Mouse (Mus musculus): ENCODE results near the gene Tspo. TPM values are rescaled to one million over a fixed set of nuclear protein-coding genes. Genes with fewer than 3 reads are reported as not detected.

Tspo gene
- total RNA-seq, 1 experiment from 2014 or later = 451 TPM

Small RNAs within 50 kb of the gene (microRNA-seq; reads per million reads assigned to microRNA genes)
- gene Gm24575 = 0 reads per million in 2 experiments

Other genes starting within 250 kb of the Tspo start
- 25.0 and 29.6 TPM in 2 replicates for gene Arfgap3, start 213.3 kb upstream of the Tspo start, total RNA-seq (2021)
- 80.8 and 94.8 TPM in 2 replicates for gene Pacsin2, start 99.0 kb upstream of the Tspo start, total RNA-seq (2021)
- 6.2 and 9.0 TPM in 2 replicates for gene Ttll1, start 52.7 kb upstream of the Tspo start, total RNA-seq (2021)
- 3.9 and 4.3 TPM in 2 replicates for gene Bik, start 36.7 kb upstream of the Tspo start, total RNA-seq (2021)
- gene Mcat, start 195 bp downstream of the Tspo start, total RNA-seq (2021) = 32.9 and 44.8 TPM in 2 replicates
- 33.1 and 33.7 TPM in 2 replicates for gene Ttll12, start 31.6 kb downstream of the Tspo start, total RNA-seq (2021)
- gene Scube1, start 161.4 kb downstream of the Tspo start, total RNA-seq (2021) = 3.9 and 4.8 TPM in 2 replicates
- not detected in 2 replicates for gene Mpped1, start 215.9 kb downstream of the Tspo start, total RNA-seq (2021)